Mouse (Mus musculus): ENCODE results near the gene Grm4. TPM values are rescaled to one million over a fixed set of nuclear protein-coding genes. Genes with fewer than 3 reads are reported as not detected.

Grm4 gene
- polyA plus RNA-seq, 1 experiment from 2014 or later, result not detected

DNA sequence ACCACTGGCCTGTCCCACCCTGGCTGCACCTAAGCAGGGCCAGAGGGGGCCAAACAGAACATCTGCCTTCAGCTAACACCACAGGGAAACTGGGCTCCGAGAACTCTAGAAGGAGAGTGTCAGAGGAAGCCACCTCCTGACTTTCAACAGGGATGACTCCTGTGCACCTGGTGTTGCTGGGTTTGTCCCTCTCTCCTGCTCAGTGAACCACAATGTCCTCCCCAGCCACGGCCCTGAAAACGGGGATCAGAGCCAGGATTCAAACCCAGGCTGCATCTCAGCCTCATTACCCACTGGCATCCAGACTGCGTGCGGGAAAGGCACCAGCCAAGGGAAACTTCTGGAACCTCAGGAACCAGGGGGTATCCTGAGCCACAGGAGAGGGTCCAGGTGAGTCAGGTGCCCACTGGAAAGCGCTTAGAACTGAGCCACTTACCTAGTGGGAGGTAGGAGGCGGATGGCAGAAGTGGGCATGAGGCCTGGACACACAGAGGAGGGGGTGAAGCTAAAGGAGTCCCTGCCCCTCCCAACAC is 26.1 kb downstream of the Grm4 start:
- ATAC-seq (ENCODE audit: low read depth), result no peak
- Histone ChIP-seq H3K9me3 (replicated peaks; ENCODE audit: control insufficient read depth, low read length) (no peaks in the 10 kb centered on the region), H3K36me3 (ENCODE audit: control insufficient read depth, insufficient read depth) (no peaks in the 10 kb centered on the region), H3K27ac (ENCODE audit: low read length) (no peak overlapping the region), H3K4me1 (ENCODE audit: control insufficient read depth, low read depth, low read length) (no peaks in the 10 kb centered on the region), H3K27me3 (ENCODE audit: control insufficient read depth, insufficient read depth, low read depth, low read length) (no peaks in the 10 kb centered on the region), H3K9ac (ENCODE audit: low read depth, low read length) (no peak overlapping the region), H3K4me2 (ENCODE audit: low read depth, low read length) (no peak overlapping the region), H3K4me3 (ENCODE audit: low read depth, low read length) (no peak overlapping the region)
- WGBS (ENCODE audit: insufficient replicate concordance), result 58% methylated on average over 7 of the region's 7 CpGs

DNA sequence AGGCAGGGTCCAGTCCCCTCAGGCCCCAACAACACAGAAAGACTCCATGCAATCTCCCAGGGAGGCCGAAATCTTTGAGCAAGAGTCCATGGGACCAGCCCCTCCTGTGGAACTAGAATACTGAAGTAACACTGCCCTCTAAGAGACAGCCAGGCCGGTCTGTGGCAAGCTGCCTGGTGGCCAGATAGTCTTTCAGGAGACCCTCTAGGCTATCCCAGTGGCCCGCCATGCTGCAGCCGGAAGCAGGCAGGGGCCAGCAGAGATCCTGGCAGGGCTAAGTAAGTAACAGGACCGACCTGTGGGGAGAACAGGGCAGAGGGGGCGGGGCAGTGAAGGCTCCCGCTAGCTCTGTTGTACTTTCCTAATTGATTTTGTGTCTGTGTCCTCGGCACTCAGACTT is 27.2 kb downstream of the Grm4 start:
- H3K4me1 ChIP-seq (ENCODE audit: control insufficient read depth, low read depth, low read length), result no peaks in the 10 kb centered on the region
- no peaks in the 10 kb centered on the region for H3K27me3 ChIP-seq (ENCODE audit: control insufficient read depth, insufficient read depth, low read depth, low read length)
- no peak for ATAC-seq (ENCODE audit: low read depth)
- H3K36me3 ChIP-seq (ENCODE audit: control insufficient read depth, insufficient read depth), result no peaks in the 10 kb centered on the region
- no peak overlapping the region for H3K4me3 ChIP-seq (ENCODE audit: low read depth, low read length)
- 48% methylated on average over 8 of the region's 8 CpGs for WGBS (ENCODE audit: insufficient replicate concordance)
- no peak overlapping the region for H3K27ac ChIP-seq (ENCODE audit: low read length)
- no peak overlapping the region for H3K9ac ChIP-seq (ENCODE audit: low read depth, low read length)
- H3K4me2 ChIP-seq (ENCODE audit: low read depth, low read length), result no peak overlapping the region
- H3K9me3 ChIP-seq (replicated peaks; ENCODE audit: control insufficient read depth, low read length), result no peaks in the 10 kb centered on the region

GRCm38 (mm10) chr17:27493389-27493788 is 27.8 kb downstream of the Grm4 start:
- ATAC-seq (ENCODE audit: low read depth), result no peak
- 45% methylated on average over 4 of the region's 4 CpGs for WGBS (ENCODE audit: insufficient replicate concordance)
- H3K27me3 ChIP-seq (ENCODE audit: control insufficient read depth, insufficient read depth, low read depth, low read length), result no peaks in the 10 kb centered on the region

DNA sequence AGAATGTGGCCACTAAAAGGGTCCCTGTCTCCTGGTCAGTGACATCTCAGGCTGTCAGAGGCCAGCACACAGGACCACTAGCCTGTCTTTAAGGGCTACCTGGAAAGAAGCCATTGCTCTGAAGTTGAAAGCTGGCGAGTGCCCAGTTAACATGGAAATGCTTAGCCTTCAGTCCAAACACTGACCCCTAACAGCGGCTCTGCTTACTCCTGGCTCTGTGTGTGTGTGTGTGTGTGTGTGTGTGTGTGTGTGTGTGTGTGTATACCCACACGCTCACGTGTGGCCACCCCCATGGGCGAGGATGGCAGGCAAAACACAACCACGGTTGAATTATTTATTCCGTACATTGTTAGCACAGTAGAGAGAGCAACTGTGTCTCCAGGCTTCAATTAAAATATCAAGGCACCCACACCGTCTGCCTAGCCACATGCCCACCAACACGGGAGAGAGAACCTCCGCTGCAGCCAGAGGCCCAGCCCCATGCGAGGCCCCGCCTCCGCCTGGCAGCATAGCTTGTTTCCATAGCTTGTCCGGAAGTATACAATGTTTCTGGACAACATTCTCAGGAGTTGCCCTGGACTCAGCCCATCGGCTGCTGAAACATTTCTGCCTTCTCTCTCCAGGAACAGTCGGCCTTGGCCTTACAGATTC is 32.9 kb downstream of the Grm4 start:
- Histone ChIP-seq H3K27ac (ENCODE audit: low read length) (no peak overlapping the region), H3K4me1 (ENCODE audit: control insufficient read depth, low read depth, low read length) (no peaks in the 10 kb centered on the region), H3K36me3 (ENCODE audit: control insufficient read depth, insufficient read depth) (no peaks in the 10 kb centered on the region), H3K27me3 (ENCODE audit: control insufficient read depth, insufficient read depth, low read depth, low read length) (no peaks in the 10 kb centered on the region), H3K4me3 (ENCODE audit: low read depth, low read length) (no peak overlapping the region), H3K9me3 (replicated peaks; ENCODE audit: control insufficient read depth, low read length) (no peaks in the 10 kb centered on the region), H3K9ac (ENCODE audit: low read depth, low read length) (no peak overlapping the region), H3K4me2 (ENCODE audit: low read depth, low read length) (no peak overlapping the region)
- WGBS (ENCODE audit: insufficient replicate concordance), result 71% methylated on average over 16 of the region's 16 CpGs
- ATAC-seq (ENCODE audit: low read depth), result no peak

More at GRCm38 (mm10) chr17:27493389-27493788, 27.8 kb downstream of the Grm4 start:
- no peaks in the 10 kb centered on the region for H3K4me1 ChIP-seq (ENCODE audit: control insufficient read depth, low read depth, low read length)
- H3K9ac ChIP-seq (ENCODE audit: low read depth, low read length), result no peak overlapping the region
- no peak overlapping the region for H3K27ac ChIP-seq (ENCODE audit: low read length)
- no peaks in the 10 kb centered on the region for H3K36me3 ChIP-seq (ENCODE audit: control insufficient read depth, insufficient read depth)
- H3K4me3 ChIP-seq (ENCODE audit: low read depth, low read length), result no peak overlapping the region
- H3K9me3 ChIP-seq (replicated peaks; ENCODE audit: control insufficient read depth, low read length), result no peaks in the 10 kb centered on the region
- no peak overlapping the region for H3K4me2 ChIP-seq (ENCODE audit: low read depth, low read length)

GRCm38 (mm10) chr17:27485940-27486339 is 35.3 kb downstream of the Grm4 start:
- no peaks in the 10 kb centered on the region for H3K4me1 ChIP-seq (ENCODE audit: control insufficient read depth, low read depth, low read length)
- H3K9ac ChIP-seq (ENCODE audit: low read depth, low read length), result no peak overlapping the region
- H3K27ac ChIP-seq (ENCODE audit: low read length), result no peak overlapping the region
- no peak overlapping the region for H3K4me2 ChIP-seq (ENCODE audit: low read depth, low read length)
- no peaks in the 10 kb centered on the region for H3K9me3 ChIP-seq (replicated peaks; ENCODE audit: control insufficient read depth, low read length)
- 19% methylated on average over 8 of the region's 8 CpGs for WGBS (ENCODE audit: insufficient replicate concordance)
- no peak for ATAC-seq (ENCODE audit: low read depth)
- no peaks in the 10 kb centered on the region for H3K36me3 ChIP-seq (ENCODE audit: control insufficient read depth, insufficient read depth)
- no peaks in the 10 kb centered on the region for H3K27me3 ChIP-seq (ENCODE audit: control insufficient read depth, insufficient read depth, low read depth, low read length)
- no peak overlapping the region for H3K4me3 ChIP-seq (ENCODE audit: low read depth, low read length)

DNA sequence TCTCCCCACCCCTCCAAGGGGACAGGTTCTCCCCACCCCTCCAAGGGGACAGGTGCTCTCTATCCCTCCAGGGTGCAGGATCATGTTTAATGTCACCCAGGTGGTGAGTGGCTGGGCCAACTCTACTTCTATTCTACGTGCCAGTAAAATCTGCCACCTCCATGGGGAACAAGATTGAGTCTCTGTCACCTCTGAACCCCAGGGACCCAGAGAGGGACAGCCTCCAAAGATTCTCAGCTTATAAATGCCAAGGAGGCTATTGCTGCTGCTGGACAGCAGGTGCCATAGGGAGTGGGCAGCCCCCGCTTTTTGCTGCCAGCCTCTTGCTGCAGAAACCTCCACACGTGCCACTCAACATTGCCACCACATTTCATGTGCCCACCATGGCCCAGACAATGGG is 37.6 kb downstream of the Grm4 start:
- 43% methylated on average over 3 of the region's 3 CpGs for WGBS (ENCODE audit: insufficient replicate concordance)
- Histone ChIP-seq H3K9me3 (replicated peaks; ENCODE audit: control insufficient read depth, low read length) (no peaks in the 10 kb centered on the region), H3K9ac (ENCODE audit: low read depth, low read length) (no peak overlapping the region), H3K27ac (ENCODE audit: low read length) (no peak overlapping the region), H3K27me3 (ENCODE audit: control insufficient read depth, insufficient read depth, low read depth, low read length) (no peaks in the 10 kb centered on the region), H3K36me3 (ENCODE audit: control insufficient read depth, insufficient read depth) (no peaks in the 10 kb centered on the region), H3K4me1 (ENCODE audit: control insufficient read depth, low read depth, low read length) (no peaks in the 10 kb centered on the region), H3K4me3 (ENCODE audit: low read depth, low read length) (no peak overlapping the region), H3K4me2 (ENCODE audit: low read depth, low read length) (no peak overlapping the region)
- ATAC-seq (ENCODE audit: low read depth), result no peak

- Histone ChIP-seq H3K9ac (ENCODE audit: low read depth, low read length) (no peak overlapping the region), H3K9me3 (replicated peaks; ENCODE audit: control insufficient read depth, low read length) (no peaks in the 10 kb centered on the region), H3K27ac (ENCODE audit: low read length) (no peak overlapping the region), H3K4me3 (ENCODE audit: low read depth, low read length) (no peak overlapping the region), H3K4me2 (ENCODE audit: low read depth, low read length) (no peak overlapping the region), H3K27me3 (ENCODE audit: control insufficient read depth, insufficient read depth, low read depth, low read length) (no peaks in the 10 kb centered on the region), H3K4me1 (ENCODE audit: control insufficient read depth, low read depth, low read length) (no peaks in the 10 kb centered on the region), H3K36me3 (ENCODE audit: control insufficient read depth, insufficient read depth) (no peaks in the 10 kb centered on the region)
- ATAC-seq (ENCODE audit: low read depth), result no peak
- WGBS (ENCODE audit: insufficient replicate concordance), result 26% methylated on average over 29 of the region's 29 CpGs
Observed at GRCm38 (mm10) chr17:27480143-27481103, 40.8 kb downstream of the Grm4 start.

DNA sequence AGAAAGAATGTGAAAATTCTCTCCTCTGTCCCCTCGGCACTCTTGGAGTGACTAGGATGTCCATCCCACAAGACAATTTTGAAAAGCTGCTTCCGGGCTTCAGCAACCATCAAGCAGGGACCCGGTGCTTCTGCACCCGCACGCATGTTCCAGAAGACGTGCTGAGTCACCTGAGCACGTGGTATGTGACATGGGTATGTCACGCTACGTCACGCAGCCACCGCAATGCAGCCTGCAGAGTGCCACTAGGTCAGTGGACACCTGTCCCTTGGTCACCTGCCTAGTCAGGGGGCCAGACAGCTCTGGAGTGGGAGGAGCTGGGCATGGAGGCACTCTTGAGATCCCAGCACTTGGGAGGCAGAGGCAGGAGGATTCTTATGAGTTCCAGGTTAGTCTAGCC is 45.6 kb downstream of the Grm4 start:
- Histone ChIP-seq H3K27ac (ENCODE audit: low read length) (no peak overlapping the region), H3K9me3 (replicated peaks; ENCODE audit: control insufficient read depth, low read length) (no peaks in the 10 kb centered on the region), H3K4me3 (ENCODE audit: low read depth, low read length) (no peak overlapping the region), H3K9ac (ENCODE audit: low read depth, low read length) (no peak overlapping the region), H3K4me1 (ENCODE audit: control insufficient read depth, low read depth, low read length) (no peaks in the 10 kb centered on the region), H3K36me3 (ENCODE audit: control insufficient read depth, insufficient read depth) (no peaks in the 10 kb centered on the region), H3K27me3 (ENCODE audit: control insufficient read depth, insufficient read depth, low read depth, low read length) (no peaks in the 10 kb centered on the region), H3K4me2 (ENCODE audit: low read depth, low read length) (no peak overlapping the region)
- WGBS (ENCODE audit: insufficient replicate concordance), result 77% methylated on average over 11 of the region's 11 CpGs
- no peak for ATAC-seq (ENCODE audit: low read depth)

DNA sequence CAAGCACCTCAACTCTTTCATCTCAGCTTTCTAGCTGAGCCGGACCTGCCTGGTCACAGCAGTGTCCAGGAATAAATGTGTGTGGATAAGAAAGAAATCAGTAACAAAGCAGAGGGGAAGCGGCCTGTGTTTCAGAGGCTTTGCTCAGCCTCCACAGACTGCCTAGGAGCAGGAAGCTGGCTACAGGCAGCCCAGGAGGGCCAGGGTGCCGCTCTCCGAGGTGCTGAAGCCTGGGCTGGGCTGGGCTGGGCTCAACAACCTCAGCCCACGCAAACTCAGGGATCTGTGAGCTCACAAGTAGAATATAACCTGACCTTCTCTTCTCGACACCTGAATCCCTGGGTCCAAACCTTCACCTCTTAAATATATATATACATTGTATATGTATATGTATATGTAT is 54.6 kb downstream of the Grm4 start:
- H3K27me3 ChIP-seq (ENCODE audit: control insufficient read depth, insufficient read depth, low read depth, low read length), result no peaks in the 10 kb centered on the region
- no peaks in the 10 kb centered on the region for H3K9me3 ChIP-seq (replicated peaks; ENCODE audit: control insufficient read depth, low read length)
- no peak overlapping the region for H3K9ac ChIP-seq (ENCODE audit: low read depth, low read length)
- no peak overlapping the region for H3K27ac ChIP-seq (ENCODE audit: low read length)
- H3K4me1 ChIP-seq (ENCODE audit: control insufficient read depth, low read depth, low read length), result no peaks in the 10 kb centered on the region
- no peaks in the 10 kb centered on the region for H3K36me3 ChIP-seq (ENCODE audit: control insufficient read depth, insufficient read depth)
- ATAC-seq (ENCODE audit: low read depth), result no peak
- H3K4me2 ChIP-seq (ENCODE audit: low read depth, low read length), result no peak overlapping the region
- WGBS (ENCODE audit: insufficient replicate concordance), result 19% methylated on average over 6 of the region's 6 CpGs
- no peak overlapping the region for H3K4me3 ChIP-seq (ENCODE audit: low read depth, low read length)

All from liver, embryonic 16.5 days (tissue).